Mouse (Mus musculus) fibroblast of lung, adult 2 months (primary cell): ENCODE data around the gene Cbx1.

Source experiments
- DNase-seq: peaks from one replicate; pipeline ENCODE4 v3.0.0-alpha.2; 2011; ENCODE audit warnings: low read depth

The Cbx1 gene

DNA sequence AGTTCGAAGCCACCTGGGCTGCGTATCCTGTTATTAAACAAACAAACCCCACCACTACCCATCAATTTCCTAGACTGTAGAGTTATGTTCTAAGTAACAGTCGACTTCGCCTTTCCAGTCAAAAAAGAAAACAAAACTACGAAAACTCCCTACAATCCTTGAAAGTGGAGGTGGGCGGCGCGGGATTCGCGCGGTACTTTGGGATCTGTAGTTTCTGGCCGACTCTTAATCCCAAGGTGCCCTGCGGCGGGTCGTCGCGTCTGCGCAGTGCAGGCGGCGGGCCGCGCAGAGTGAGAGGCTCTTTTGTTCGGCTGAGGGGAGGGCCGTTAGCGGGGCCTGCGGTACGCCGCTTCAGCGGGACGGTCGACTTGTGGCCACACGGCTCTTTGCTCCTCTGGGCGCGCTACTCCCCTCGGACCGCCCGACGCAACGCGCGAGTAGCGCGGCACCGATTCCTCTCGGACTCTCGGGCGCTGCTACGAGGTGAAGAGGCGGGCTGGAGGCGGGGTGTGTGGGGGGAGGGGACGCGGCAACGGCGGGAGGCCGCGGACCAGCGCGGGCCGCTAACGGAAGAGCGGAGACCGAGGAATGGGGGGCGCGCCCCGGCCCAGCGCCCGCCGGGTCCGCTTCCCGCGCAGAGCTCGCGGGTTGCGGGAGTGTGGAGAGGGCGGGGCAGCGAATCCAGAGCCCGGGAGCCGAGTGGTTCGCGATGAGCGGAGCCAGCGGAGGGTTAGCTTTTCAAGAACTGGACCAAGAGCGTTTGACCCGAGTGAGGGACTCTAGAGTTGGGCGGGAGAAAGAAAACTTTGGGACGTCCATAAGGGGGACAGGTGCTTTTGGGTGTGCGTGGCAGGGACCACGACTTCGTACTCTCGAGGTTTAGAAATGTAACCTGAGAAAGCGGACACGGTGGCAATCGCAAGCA, at the start of gene Cbx1:
Cbx1 (plus strand) TSS at position 257 of the 925 bp plus-strand sequence.
- peak; percentile 78 for DNase-seq

GRCm38 (mm10) chr11:96740796-96741195, 48.1 kb upstream of the Cbx1 start:
- DNase-seq = no peak

DNA sequence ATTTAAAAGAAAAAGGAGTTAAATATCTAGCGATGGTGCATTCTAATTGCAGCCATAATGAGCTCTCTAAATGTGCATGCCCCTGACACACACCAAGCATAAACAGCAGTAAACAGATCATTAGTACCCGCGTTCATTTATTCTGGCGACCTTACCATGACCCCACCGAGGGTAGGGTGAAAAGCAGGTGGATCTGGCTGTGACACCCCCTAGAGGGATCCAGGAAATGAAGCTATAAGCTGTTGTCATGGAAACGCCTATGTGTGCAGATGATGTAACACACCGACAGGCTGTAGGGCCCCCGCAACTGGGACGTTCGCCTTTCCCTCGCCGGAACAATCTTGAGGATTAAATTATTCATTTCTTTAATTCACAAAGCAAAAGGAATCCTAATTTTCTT, 46.9 kb upstream of the Cbx1 start:
- DNase-seq = no peak

DNA sequence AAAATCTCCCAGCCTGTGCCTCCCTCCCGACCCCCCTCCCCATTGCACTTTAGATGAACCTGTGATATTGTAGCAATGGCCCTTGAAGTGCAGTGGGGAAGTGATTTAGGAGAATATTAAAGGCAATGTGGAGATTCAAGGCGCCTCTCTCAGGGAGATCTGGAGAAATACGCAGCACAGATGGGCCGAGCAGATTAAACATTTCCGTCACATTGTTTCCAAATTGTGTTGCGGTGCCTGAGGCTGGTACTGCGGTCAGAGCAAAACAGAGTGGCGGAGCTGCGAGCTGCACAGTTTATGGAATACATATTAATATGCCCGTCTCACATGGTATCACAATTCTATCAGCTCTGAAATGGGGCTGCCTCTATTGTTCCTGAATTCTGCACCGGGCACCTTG, 45.9 kb upstream of the Cbx1 start:
- DNase-seq = no peak

DNA sequence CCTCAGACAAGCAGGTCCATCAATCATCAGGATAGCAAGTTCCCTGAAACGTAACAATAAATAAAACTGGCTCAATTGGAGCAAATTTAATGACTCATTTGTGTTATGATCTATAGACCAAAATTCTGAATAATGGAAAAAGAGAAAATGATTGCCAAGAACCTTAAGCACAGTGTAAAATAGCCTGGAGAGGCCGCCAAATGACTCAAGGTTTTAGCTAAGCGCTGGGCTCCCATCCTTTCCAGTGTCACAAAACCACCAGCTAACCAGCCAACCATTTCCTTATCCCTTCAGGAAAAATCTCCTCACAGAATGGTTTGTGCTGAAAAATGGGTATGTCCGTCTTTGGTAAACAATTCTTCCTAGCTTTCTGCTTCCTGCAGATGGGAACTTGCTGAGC, 45.0 kb upstream of the Cbx1 start:
- no peak for DNase-seq

GRCm38 (mm10) chr11:96746648-96747047, 42.3 kb upstream of the Cbx1 start:
- no peak for DNase-seq

- DNase-seq = peak; percentile 97
These were observed 41.4 kb upstream of the Cbx1 start for GRCm38 (mm10) chr11:96747555-96747954.

DNA sequence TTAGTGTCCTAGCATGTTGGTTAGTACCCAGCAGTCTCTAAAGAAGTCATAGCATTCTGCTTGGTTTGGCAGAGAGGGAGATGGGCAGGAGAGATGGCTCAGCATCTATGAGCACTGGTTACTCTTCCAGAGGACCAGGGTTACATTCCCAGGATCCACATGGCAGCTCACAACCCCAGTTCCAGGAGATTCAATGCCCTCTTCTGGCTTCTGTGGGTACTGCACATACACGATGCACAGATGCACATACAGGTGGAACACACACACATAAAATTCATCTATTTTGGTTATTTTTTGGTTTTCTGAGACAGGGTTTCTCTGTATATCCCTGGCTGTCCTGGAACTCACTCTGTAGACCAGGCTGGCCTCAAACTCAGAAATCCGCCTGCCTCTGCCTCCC, 33.6 kb upstream of the Cbx1 start:
- no peak for DNase-seq

- no peak for DNase-seq
These were observed 31.5 kb upstream of the Cbx1 start for GRCm38 (mm10) chr11:96757421-96757820.

- no peak for DNase-seq
These were observed 30.5 kb upstream of the Cbx1 start for GRCm38 (mm10) chr11:96758402-96758801.

GRCm38 (mm10) chr11:96760042-96760441, 28.9 kb upstream of the Cbx1 start:
- no peak for DNase-seq

- DNase-seq = no peak
These were observed 26.9 kb upstream of the Cbx1 start for GRCm38 (mm10) chr11:96761984-96762383.

DNA sequence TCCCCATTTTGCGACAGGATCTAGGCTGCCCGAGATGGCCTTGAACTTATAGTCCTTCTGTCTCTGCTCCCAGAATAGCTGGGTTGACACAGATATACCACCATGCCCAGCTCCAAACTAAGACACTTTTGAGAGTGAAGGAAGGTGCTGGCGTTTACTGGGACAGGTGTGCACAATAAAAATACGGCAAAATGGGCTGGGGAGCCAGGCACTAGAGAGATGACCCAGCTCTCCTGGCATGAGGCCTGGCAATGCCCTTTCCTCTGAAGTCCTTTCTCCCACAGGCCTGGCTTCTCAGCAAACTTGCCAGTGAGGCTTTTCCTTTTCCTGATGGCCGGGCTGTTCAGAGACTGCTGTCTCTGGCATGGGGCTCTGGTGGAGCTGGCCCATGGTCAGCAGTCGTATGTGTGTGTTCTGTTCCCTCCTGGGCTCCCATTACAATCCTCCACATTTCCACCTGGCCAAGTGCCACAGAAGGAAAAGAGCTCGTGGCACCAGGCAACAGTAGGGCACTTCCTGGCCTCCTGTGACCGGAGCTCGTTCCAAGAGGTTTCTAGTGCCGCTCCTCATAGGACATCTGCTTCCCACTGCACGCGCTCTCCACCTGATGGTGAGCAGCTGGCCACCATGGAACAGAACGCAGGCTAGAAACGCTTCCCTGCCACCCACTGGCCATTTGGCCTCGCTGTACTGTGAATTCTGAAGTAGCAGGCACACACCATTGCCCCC, 26.0 kb upstream of the Cbx1 start:
- DNase-seq = no peak

DNA sequence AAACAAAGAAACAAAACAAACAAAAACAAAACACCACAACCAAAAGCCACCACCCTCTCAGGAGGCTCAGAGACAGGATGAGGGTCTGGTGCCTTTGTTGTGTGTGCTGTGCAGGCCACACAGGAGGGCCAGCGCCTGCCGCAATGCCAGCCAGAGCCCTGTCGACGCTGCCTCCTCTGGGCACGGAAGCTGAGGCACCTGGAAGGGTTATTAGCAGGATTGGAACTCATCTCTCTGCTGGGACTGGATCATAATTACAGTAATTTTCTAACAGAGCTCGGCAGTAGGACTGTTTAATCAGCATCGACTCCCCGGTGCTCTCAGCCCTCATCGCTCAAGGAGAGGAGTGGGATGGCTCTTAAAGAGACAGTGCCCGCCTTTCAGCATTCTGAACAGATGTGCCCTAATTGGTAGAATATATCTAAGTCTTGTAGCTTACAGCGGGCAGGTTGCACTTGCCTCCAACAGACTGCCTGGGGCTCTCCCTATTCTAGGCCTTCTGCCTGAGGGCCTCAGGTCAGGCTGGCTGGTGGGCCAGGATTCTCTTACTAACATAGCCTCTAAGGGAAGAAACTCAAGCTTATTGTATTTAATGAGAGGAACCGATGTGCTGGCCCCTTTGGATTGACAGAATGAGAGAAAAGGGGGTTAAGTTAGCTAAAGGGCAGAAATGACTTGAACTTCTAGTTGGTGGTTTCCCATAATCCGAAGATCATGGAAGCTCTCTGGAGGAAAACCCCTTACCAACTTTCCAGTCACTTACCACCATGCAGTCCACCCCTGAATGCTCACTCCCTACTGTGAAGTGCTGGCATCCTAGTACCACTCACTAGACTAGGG, 24.2 kb upstream of the Cbx1 start:
- no peak for DNase-seq

- no peak for DNase-seq
These were observed 23.3 kb upstream of the Cbx1 start for GRCm38 (mm10) chr11:96765645-96766044.

- DNase-seq = peak; percentile 93
These were observed 22.4 kb upstream of the Cbx1 start for GRCm38 (mm10) chr11:96766555-96766954.

GRCm38 (mm10) chr11:96767096-96767495, 21.8 kb upstream of the Cbx1 start:
- DNase-seq = no peak

- no peak for DNase-seq
These were observed 20.7 kb upstream of the Cbx1 start for GRCm38 (mm10) chr11:96768240-96768639.

DNA sequence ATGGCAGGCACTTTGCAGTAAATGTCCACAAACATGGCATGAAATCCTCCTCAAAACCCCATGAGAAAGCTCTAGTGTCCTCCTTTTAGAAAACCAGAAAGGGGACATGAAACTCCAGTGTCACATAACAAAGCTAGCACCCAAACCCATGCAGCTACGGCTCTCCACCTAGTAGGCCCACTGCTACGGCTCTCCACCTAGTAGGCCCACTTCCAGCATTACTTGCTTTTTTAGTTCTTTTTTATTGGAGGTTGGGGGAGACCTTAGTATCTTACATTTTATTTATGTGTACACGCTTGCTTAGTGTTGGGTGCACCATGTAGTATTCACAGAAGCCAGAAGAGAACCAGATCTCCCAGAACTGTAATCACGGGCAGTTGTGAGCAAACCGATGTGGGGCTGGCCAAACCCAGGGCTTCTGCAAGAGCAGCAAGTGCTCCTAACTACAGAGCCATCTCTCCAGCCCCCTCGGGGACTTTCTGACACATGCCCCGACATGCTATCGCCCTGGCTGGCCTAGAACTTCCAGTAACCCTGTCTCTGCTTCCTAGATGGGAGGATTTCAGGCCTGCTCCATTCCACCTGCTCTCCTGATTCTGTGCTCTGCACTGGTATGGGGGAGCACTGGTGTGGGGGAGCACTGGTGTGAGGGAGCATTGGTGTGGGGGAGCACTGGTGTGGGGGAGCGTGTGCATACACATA, 17.5 kb upstream of the Cbx1 start:
- no peak for DNase-seq

DNA sequence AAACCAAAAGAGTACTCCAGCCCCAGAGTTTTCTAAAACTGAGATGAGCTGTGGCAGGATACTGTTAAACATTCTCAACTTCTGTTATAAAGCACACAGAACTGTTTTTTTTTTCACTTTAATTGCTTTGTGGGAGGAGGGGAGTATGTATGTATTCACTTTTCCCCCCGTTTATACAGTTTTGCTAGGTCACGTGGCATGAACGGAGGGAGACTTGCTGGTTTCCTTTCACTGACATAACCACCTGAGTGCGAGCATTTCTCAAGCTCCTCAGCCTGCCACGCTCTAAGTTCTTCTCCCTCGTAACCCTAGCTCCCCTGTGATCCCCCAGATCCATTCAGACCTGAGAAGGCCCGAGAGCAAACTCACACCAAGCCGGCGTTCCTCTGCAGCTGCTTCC, 16.5 kb upstream of the Cbx1 start:
- no peak for DNase-seq

DNA sequence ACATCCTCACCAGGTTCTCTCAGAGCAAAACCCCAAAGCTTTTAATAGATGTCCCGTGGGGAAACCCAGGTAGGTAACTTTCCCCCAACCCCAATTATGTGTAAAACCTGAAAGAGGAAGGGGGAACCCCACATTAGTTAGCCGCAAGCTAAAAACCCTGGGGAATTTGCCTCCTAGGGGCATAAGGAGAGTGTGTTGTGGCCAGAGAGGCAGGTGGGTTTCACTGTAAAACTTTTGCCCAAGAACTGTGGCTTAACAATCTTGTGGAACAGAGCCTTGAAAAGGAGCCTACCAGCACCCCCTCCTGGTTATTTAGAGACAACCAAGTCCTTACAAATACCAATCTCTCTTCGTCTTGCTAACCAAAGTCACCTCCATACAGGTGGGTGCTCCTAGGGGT, 14.4 kb upstream of the Cbx1 start:
- DNase-seq = no peak

DNA sequence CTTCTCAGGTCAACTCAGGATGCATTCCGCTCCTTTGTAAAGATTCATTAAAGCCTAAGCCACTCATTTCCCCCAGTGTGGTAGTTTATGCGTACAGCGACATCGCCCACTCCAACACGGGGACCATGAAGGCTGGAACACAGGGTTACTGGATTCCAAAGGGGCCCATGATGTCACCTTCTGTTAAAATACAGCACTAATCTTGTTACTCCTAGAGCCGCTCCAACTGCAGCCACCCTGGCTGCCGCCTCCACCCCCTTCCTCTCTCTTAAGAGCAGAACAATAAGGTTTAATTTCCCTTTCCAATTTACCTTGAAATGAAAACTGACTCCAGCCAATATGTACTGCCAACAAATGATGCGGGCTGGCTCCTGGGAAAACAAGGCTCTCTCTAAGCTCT, 13.9 kb upstream of the Cbx1 start:
- DNase-seq = no peak
